Mouse (Mus musculus) liver, embryonic 15.5 days (tissue): ENCODE measurements around the gene Scn11a. TPM values are rescaled to one million over a fixed set of nuclear protein-coding genes. Genes with fewer than 3 reads are reported as not detected.

Source experiments
- ATAC-seq: fragments of 200-750 bp; cut with Nextera tagmentation; 2 replicates; pipeline ENCODE4 v1.8.0; 2017; ENCODE audit warnings: moderate number of reproducible peaks, mild to moderate bottlenecking, moderate library complexity; ENCODE audit not compliant: insufficient read depth
- H3K27ac ChIP-seq: fragments of 300-500 bp; sonication (generic); replicated peaks from 2 replicates; pipeline ENCODE4 v1.5.1; 2015; ENCODE audit warnings: mild to moderate bottlenecking, inconsistent platforms
- H3K27me3 ChIP-seq: fragments of 300-500 bp; sonication (generic); 2 replicates; pipeline ENCODE4 v1.6.1; 2015; ENCODE audit warnings: mild to moderate bottlenecking, inconsistent platforms
- H3K36me3 ChIP-seq: fragments of 300-500 bp; sonication (generic); replicated peaks from 2 replicates; pipeline ENCODE4 v1.6.1; 2015; ENCODE audit warnings: moderate library complexity, mild to moderate bottlenecking, inconsistent platforms
- H3K4me1 ChIP-seq: fragments of 300-500 bp; sonication (generic); replicated peaks from 2 replicates; pipeline ENCODE4 v1.6.1; 2015; ENCODE audit warnings: inconsistent platforms
- H3K4me2 ChIP-seq: fragments of 300-500 bp; sonication (generic); 2 replicates; pipeline ENCODE4 v1.6.1; 2015; ENCODE audit warnings: moderate library complexity, mild to moderate bottlenecking, inconsistent platforms
- H3K4me3 ChIP-seq: fragments of 300-500 bp; sonication (generic); replicated peaks from 2 replicates; pipeline ENCODE4 v1.5.1; 2015; ENCODE audit warnings: mild to moderate bottlenecking, inconsistent platforms
- H3K9ac ChIP-seq: fragments of 300-500 bp; sonication (generic); 2 replicates; pipeline ENCODE4 v1.6.1; 2015; ENCODE audit warnings: moderate library complexity, mild to moderate bottlenecking, inconsistent platforms
- H3K9me3 ChIP-seq: fragments of 300-500 bp; sonication (generic); replicated peaks from 2 replicates; pipeline ENCODE4 v1.6.1; 2016; ENCODE audit warnings: inconsistent platforms
- WGBS: fragments of 180-500 bp; shearing (Covaris S2); methylation state at CpG from one replicate; pipeline ENCODE4 v1.1.7; 2015; ENCODE audit warnings: mixed read lengths; ENCODE audit not compliant: insufficient replicate concordance; 5-methylcytosine and 5-hydroxymethylcytosine counted together
- polyA plus RNA-seq: library from polyadenylated mRNA; unstranded; fragments of >200 nt; fragmentation: Nextera tagmentation; extraction: Ambion mirVana; gene quantifications from 2 replicates; pipeline ENCODE4 v1.2.1, GENCODE M21; 2015

Scn11a gene
- polyA plus RNA-seq, 1 experiment from 2014 or later = 0.02 TPM

DNA sequence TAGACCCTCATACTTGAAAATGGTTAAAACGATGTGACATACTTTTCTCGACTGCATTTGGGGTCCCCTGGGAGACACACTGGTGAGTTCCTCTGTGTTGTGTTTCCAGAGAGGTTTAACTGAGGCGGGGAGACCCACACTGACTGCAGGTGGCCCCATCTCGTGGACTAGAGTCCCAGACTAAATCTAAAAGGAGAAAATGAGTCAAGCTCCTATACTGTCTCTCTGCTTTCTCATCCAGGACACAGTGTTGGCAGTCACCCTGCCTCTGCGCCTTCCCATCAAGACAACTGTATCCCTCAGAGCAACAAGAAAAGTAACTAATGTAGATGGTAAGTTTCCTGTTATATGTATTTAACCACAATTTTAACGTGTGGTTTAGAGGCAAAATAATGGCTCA lies 15.9 kb upstream of the Scn11a start:
- Histone ChIP-seq H3K9ac (no peak overlapping the region), H3K27me3 (no peaks in the 10 kb centered on the region), H3K4me3 (no peak overlapping the region), H3K9me3 (no peaks in the 10 kb centered on the region), H3K4me1 (0 out of 2 replicates have a peak, but pooled peaks cover 9% of the 10 kb centered on the region), H3K36me3 (no peaks in the 10 kb centered on the region), H3K4me2 (no peak overlapping the region), H3K27ac (no peak overlapping the region)
- no peak for ATAC-seq
- 46% methylated on average over 6 of the region's 6 CpGs for WGBS

DNA sequence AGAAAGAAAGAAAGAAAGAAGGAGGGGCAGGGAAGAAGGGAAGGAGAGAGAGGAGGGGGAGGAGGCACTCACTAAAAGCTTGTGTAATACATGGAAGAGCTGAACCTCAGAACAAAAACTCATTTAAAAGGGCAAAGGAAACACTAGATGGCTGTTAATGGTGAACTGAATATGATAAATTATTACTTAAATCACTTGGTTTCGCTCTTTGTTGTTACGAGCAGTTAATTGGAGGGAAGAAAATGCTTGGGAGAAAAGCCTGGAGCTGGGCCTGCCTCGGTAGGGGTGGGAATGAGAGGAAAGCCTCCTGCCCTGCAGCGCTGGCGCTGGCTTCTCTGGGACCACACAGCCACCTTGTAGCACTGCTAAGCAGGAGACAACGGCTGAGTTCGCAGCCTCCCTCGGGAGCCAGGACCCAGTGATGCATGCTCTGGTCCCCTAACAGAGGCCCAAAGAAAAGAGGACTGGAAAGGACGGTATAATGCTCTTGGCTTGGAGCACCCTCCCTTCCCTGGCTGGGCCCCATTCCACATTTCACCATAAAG lies 10.4 kb upstream of the Scn11a start:
- H3K9ac ChIP-seq = no peak overlapping the region
- no peaks in the 10 kb centered on the region for H3K36me3 ChIP-seq
- no peak overlapping the region for H3K27ac ChIP-seq
- ATAC-seq = no peak
- WGBS = 63% methylated on average over 9 of the region's 9 CpGs
- H3K4me2 ChIP-seq = no peak overlapping the region
- no peaks in the 10 kb centered on the region for H3K9me3 ChIP-seq
- H3K4me3 ChIP-seq = no peak overlapping the region
- H3K4me1 ChIP-seq = no peaks in the 10 kb centered on the region
- H3K27me3 ChIP-seq = no peaks in the 10 kb centered on the region

DNA sequence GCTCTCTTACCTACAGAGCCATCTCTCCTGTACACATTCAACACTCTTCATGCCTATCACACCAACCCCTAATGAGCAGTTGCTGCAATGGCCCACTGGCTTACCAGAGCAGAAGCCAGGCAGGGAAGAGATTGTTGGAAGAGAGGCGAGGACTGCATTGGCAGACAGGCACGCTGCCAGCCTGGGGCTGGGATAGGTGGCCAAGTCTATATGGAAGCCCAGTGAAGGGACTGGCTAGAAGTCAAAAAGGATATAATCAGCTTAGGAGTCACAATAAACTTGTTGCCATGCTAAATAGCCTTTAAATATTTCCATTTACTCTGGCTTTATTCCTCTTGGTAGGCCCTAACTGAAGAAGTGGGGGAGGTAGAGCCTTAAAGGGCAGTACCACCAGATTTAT lies 5.7 kb upstream of the Scn11a start:
- no peak overlapping the region for H3K27ac ChIP-seq
- no peak overlapping the region for H3K9ac ChIP-seq
- H3K36me3 ChIP-seq = no peaks in the 10 kb centered on the region
- no peaks in the 10 kb centered on the region for H3K4me1 ChIP-seq
- no peaks in the 10 kb centered on the region for H3K9me3 ChIP-seq
- no peak overlapping the region for H3K4me3 ChIP-seq
- H3K27me3 ChIP-seq = no peaks in the 10 kb centered on the region
- ATAC-seq = no peak
- no peak overlapping the region for H3K4me2 ChIP-seq
- WGBS = 61% methylated on average over 2 of the region's 2 CpGs

DNA sequence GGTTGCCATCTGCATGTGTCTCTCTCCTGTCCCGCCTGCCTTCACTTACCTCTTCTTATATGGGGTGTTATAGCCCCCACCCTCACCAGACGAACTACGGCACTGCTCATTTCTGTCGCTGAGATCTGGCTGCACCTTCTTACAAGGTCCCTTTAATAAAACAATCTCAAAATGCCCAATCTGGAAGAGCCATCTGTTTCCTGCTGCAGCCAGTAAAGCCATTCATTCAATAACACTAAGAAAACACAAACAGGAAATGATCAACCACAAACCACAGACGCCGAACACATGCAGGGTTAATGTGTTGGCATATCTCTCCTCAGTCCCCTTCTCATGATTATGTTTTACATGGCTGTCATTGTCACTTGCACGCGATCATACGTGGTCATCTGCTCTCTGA lies 1.5 kb downstream of the Scn11a start:
- Histone ChIP-seq H3K36me3 (no peaks in the 10 kb centered on the region), H3K9ac (no peak overlapping the region), H3K4me2 (no peak overlapping the region), H3K27me3 (no peaks in the 10 kb centered on the region; the same call in 1 of the 2 replicates), H3K27ac (no peak overlapping the region), H3K4me1 (no peaks in the 10 kb centered on the region), H3K4me3 (no peak overlapping the region), H3K9me3 (no peaks in the 10 kb centered on the region)
- 11% methylated on average over 9 of the region's 9 CpGs for WGBS
- no peak for ATAC-seq

DNA sequence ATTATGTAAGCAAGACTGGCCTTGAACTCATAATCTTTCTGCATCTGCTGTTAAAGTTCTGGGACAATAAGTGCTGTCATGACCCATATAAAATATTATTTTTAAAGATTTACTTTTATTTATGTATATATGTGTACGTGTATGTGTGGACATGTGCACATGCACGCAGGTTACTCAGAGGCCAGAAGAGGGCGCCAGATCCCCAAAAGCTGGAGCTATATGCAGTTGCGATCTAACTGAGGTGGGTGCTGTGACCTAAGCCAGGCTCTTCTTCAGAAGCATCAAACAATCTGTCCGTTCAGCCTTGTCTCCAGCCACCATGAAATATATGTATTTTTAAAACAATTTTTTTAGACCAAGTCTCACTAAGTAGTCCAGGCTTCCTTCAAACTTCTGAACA lies 11.6 kb downstream of the Scn11a start:
- Histone ChIP-seq H3K36me3 (no peaks in the 10 kb centered on the region), H3K4me1 (no peaks in the 10 kb centered on the region), H3K4me2 (no peak overlapping the region), H3K27ac (no peak overlapping the region), H3K27me3 (no peaks in the 10 kb centered on the region), H3K4me3 (no peak overlapping the region), H3K9ac (no peak overlapping the region), H3K9me3 (no peaks in the 10 kb centered on the region)
- WGBS = 72% methylated on average over 5 of the region's 5 CpGs
- no peak for ATAC-seq

DNA sequence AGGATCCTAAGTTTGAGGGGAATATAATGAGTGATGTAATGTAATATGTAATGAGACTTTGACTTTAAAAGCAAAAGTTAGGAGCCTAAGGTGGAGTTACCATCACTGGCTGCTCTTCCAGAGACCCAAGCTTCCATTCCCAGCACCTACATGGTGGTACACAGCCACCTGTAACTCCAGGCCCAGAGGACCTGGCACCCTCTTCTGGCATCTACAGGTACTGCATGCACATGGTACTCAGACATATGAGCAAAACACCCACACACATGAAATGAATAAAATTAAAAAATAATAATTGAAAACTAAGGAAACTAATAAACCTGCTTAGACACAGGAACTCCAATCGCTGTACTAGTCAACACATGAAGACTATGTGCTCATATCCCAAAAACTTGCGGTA lies 18.8 kb downstream of the Scn11a start:
- Histone ChIP-seq H3K27me3 (0 out of 2 replicates have a peak, but pooled peaks cover 7% of the 10 kb centered on the region), H3K4me2 (no peak overlapping the region), H3K4me1 (no peaks in the 10 kb centered on the region), H3K36me3 (no peaks in the 10 kb centered on the region), H3K9me3 (no peaks in the 10 kb centered on the region), H3K27ac (no peak overlapping the region), H3K9ac (no peak overlapping the region), H3K4me3 (no peak overlapping the region)
- WGBS = 57% methylated on average over 2 of the region's 2 CpGs
- no peak for ATAC-seq

DNA sequence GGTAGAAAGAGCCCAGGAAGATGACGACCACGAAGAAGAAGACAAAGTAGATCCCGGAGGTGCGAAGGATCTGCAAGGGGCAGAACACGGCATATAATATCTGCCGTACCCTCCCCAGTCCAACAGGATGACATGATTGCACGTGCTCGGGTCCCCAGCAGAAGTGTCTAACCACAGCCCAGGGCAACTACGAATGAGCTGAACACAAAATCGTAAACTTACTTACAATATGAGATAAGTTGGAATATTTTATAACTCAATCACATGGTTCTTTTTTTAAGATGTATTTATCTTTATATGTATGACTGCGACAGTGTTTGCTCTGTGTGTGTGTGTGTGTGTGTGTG lies 20.8 kb downstream of the Scn11a start:
- Histone ChIP-seq H3K4me1 (no peaks in the 10 kb centered on the region), H3K36me3 (no peaks in the 10 kb centered on the region), H3K27me3 (0 out of 2 replicates have a peak, but pooled peaks cover 7% of the 10 kb centered on the region), H3K4me3 (no peak overlapping the region), H3K27ac (no peak overlapping the region), H3K9me3 (no peaks in the 10 kb centered on the region), H3K9ac (no peak overlapping the region), H3K4me2 (no peak overlapping the region)
- WGBS = 35% methylated on average over 11 of the region's 11 CpGs
- no peak for ATAC-seq

DNA sequence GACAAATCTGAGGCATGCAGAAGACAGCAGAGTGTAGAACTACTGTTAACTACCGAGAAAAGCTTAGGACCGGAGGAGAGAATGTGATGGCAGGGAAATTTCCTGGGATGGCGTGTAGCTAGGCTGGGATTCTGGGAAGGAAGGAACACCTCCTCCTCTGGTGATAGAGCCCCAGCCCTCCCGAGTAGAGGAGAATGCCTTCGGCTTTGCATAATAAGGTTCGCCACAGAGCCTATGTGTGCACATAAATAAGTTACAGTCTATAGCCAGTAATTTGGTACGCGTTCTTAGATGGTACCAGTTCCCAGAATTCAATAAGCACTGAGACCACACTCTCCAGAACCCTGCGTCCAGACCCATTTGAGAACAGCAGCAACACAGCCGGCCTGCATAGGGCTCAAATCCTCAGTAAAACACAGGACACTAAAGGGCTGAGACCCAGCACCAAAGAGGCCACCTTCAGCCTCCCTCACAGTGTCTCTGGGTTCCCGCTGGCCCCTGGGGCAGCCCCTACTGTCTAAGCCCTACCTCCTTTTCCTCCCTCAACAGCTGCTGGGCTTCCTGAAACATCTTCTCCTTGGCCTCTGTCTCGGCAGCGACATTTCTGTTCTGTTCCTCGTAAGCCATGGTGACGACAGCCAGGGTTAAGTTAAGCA lies 21.3 kb downstream of the Scn11a start:
- Histone ChIP-seq H3K9ac (no peak overlapping the region), H3K4me2 (no peak overlapping the region), H3K36me3 (no peaks in the 10 kb centered on the region), H3K4me3 (no peak overlapping the region), H3K27ac (no peak overlapping the region), H3K9me3 (no peaks in the 10 kb centered on the region), H3K4me1 (no peaks in the 10 kb centered on the region), H3K27me3 (0 out of 2 replicates have a peak, but pooled peaks cover 7% of the 10 kb centered on the region)
- 42% methylated on average over 15 of the region's 15 CpGs for WGBS
- ATAC-seq = no peak

DNA sequence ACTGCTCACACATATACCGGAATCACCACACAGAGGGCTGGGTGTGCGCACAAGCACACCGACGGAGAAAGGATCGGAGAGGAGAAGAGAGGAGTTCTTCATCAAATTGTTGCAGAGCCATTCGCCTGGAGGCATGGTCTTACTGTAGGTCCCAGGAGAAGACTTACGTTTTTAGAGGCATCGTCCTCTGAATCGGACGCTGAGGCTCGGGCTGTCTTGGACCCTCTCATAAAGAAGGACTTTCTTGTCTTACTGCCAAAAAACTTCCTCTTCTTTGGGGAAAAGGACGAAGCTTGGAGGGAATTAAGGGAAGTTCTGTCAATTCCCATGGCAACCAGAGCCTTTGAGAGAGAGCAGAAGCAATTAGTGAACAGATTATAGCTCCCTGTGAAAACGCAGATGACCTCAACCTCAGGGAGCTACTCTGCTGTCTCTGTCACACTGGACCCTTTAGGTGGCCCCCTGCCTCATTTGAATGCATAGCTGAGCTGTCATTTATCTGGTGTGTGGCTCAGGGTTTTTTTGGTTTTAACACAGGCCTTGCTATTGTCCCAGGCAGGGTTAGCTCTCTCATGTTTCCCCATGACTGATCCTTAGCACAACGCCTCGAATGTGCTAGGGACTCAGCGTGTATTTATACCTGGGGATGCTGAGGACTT lies 22.0 kb downstream of the Scn11a start:
- Histone ChIP-seq H3K4me1 (no peaks in the 10 kb centered on the region), H3K27me3 (0 out of 2 replicates have a peak, but pooled peaks cover 7% of the 10 kb centered on the region), H3K9me3 (no peaks in the 10 kb centered on the region), H3K36me3 (no peaks in the 10 kb centered on the region), H3K27ac (no peak overlapping the region), H3K4me3 (no peak overlapping the region), H3K4me2 (no peak overlapping the region), H3K9ac (no peak overlapping the region)
- WGBS = 53% methylated on average over 16 of the region's 16 CpGs
- no peak for ATAC-seq

DNA sequence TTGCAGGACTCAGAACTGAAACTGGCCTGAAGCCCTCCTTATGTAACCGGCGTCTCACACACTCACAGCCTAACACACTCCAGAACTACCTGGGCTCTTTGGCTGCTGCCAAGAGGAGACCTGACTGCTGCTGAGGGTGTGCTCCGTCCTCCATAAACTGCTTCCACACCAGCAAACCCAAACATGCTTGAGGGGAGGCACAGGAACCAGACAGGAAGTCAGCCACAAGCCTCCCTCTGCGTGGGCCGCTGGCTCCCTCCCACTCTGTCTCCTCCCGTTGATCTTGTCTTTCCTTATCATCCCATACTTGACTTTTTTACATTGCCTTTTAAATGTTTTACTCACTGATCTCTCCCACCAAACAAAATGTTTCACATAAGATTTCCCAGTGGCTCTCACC lies 23.8 kb downstream of the Scn11a start:
- Histone ChIP-seq H3K36me3 (no peaks in the 10 kb centered on the region), H3K4me3 (no peak overlapping the region), H3K27ac (no peak overlapping the region), H3K9me3 (no peaks in the 10 kb centered on the region), H3K4me2 (no peak overlapping the region), H3K4me1 (no peaks in the 10 kb centered on the region), H3K9ac (no peak overlapping the region), H3K27me3 (0 out of 2 replicates have a peak, but pooled peaks cover 7% of the 10 kb centered on the region)
- ATAC-seq = no peak
- 17% methylated on average over 6 of the region's 6 CpGs for WGBS

DNA sequence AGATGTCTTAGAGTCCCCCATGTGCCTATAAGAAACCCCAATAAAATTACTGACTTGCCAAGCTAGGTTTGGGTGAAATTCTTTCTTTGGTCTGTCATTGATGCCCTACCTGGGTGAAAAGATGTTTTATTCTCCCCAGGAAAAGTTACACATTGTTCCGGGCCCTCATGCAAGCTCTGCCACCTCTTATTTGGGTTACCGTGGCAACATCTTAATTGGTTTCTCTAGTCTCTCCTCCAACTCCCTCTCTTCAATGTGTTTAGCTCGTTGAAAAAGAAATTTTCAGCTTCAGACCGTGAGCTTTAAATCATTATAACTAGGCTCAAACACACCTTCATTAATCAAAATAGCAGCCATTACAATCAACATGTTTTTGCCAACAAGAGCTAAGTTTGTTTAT lies 28.5 kb downstream of the Scn11a start:
- ATAC-seq = no peak
- H3K36me3 ChIP-seq = no peaks in the 10 kb centered on the region
- no peak overlapping the region for H3K9ac ChIP-seq
- H3K4me3 ChIP-seq = no peak overlapping the region
- H3K4me1 ChIP-seq = no peaks in the 10 kb centered on the region
- no peak overlapping the region for H3K4me2 ChIP-seq
- H3K27me3 ChIP-seq = no peaks in the 10 kb centered on the region
- H3K27ac ChIP-seq = no peak overlapping the region
- WGBS = 75% methylated on average over 4 of the region's 4 CpGs
- no peaks in the 10 kb centered on the region for H3K9me3 ChIP-seq
